Mouse (Mus musculus) neural tube, embryonic 11.5 days (tissue): Measurements from ENCODE around the gene Slc44a1. TPM values are rescaled to one million over a fixed set of nuclear protein-coding genes. Genes with fewer than 3 reads are reported as not detected.

Experiments
- ATAC-seq: fragments of 200-750 bp; cut with Nextera tagmentation; 2 replicates; pipeline ENCODE4 v1.8.0; 2017; ENCODE audit warnings: moderate number of reproducible peaks, mild to moderate bottlenecking, moderate TSS enrichment, moderate library complexity; ENCODE audit not compliant: insufficient read depth, low FRiP score, low TSS enrichment
- DNase-seq: peaks from one replicate; pipeline ENCODE4 v3.0.0-alpha.2; 2015; ENCODE audit warnings: low spot score
- H3K27ac ChIP-seq: fragments of 300-500 bp; sonication (generic); 2 replicates; pipeline ENCODE4 v1.5.1; 2014; ENCODE audit warnings: low read depth, mild to moderate bottlenecking, low read length
- H3K27me3 ChIP-seq: fragments of 300-500 bp; sonication (generic); 2 replicates; pipeline ENCODE4 v1.6.1; 2014; ENCODE audit warnings: mild to moderate bottlenecking, low read length, mixed read lengths; ENCODE audit not compliant: control insufficient read depth, insufficient read depth
- H3K36me3 ChIP-seq: fragments of 300-500 bp; sonication (generic); 2 replicates; pipeline ENCODE4 v1.6.1; 2014; ENCODE audit warnings: mild to moderate bottlenecking, low read length, moderate library complexity, mixed read lengths; ENCODE audit not compliant: control insufficient read depth, insufficient read depth
- H3K4me1 ChIP-seq: fragments of 300-500 bp; sonication (generic); 2 replicates; pipeline ENCODE4 v1.6.1; 2014; ENCODE audit warnings: low read length, mixed read lengths; ENCODE audit not compliant: control insufficient read depth, insufficient read depth
- H3K4me2 ChIP-seq: fragments of 300-500 bp; sonication (generic); 2 replicates; pipeline ENCODE4 v1.6.1; 2014; ENCODE audit warnings: low read depth, mild to moderate bottlenecking, moderate library complexity
- H3K4me3 ChIP-seq: fragments of 300-500 bp; sonication (generic); 2 replicates; pipeline ENCODE4 v1.5.1; 2014; ENCODE audit warnings: low read depth, low read length
- H3K9ac ChIP-seq: fragments of 300-500 bp; sonication (generic); 2 replicates; pipeline ENCODE4 v1.6.1; 2014; ENCODE audit warnings: mild to moderate bottlenecking, low read length
- H3K9me3 ChIP-seq: fragments of 300-500 bp; sonication (generic); 2 replicates; pipeline ENCODE4 v1.6.1; 2016; ENCODE audit warnings: low read length; ENCODE audit not compliant: control insufficient read depth
- WGBS: fragments of 180-500 bp; shearing (Covaris S2); extraction: QIAGEN DNeasy Blood & Tissue Kit; methylation state at CpG from one replicate; pipeline ENCODE4 v1.1.7; 2014; 5-methylcytosine and 5-hydroxymethylcytosine counted together
- polyA plus RNA-seq: library from polyadenylated mRNA; unstranded; fragments of >200 nt; fragmentation: Nextera tagmentation; extraction: Ambion mirVana; gene quantifications from 2 replicates; pipeline ENCODE4 v1.2.1, GENCODE M21; 2014

Gene Slc44a1
- polyA plus RNA-seq, 1 experiment from 2014 or later, result 21.7 TPM

DNA sequence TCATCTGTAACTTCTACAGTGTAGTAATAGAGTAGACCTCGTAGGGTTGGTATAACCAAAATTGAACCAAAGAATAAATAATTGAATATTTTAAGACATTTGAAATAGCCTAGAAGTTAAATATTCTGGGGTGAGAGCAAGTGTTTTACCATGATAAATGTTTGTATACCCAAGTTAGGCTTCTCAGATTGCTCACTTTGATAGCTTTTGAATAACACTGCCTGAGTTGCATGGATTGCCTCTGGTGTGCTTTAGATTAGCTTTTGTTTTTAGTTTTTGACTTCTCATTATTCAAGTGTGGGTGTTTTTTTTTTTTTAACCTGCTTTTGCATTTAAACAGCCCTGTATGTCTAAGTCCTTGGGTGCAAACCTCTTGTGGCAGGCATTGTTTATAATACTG lies 85.8 kb downstream of the Slc44a1 start:
- Histone ChIP-seq H3K27me3 (no peaks in the 10 kb centered on the region), H3K4me2 (no peak overlapping the region), H3K9me3 (no peaks in the 10 kb centered on the region), H3K27ac (no peak overlapping the region), H3K9ac (no peak overlapping the region), H3K4me1 (no peaks in the 10 kb centered on the region), H3K36me3 (no peaks in the 10 kb centered on the region), H3K4me3 (no peak overlapping the region)
- ATAC-seq (no peak), DNase-seq (no peak)
- WGBS, result 85% methylated on average over 1 of the region's 1 CpGs

DNA sequence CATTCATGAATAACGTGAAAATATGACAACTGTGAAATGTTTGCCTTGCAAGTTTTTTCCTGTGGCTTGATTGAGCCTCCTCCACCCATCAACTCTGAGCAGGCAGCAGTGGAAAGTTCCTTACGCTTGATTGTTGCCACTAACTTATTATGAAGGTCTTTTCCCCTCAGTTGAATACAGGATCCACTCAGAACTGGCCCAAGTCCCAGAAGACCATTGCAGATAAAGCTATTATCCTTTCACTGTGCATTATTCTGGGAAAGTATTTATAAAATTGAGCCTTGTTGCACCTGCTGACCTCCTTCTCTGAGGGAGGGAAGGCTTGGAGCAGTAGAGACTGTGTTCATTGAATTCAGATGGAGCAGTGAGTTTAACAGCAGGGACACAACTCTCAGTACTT lies 86.2 kb downstream of the Slc44a1 start:
- H3K9ac ChIP-seq, result no peak overlapping the region
- no peak overlapping the region for H3K4me2 ChIP-seq
- no peak overlapping the region for H3K4me3 ChIP-seq
- no peak for DNase-seq
- ATAC-seq, result no peak
- 75% methylated on average over 2 of the region's 2 CpGs for WGBS
- no peak overlapping the region for H3K27ac ChIP-seq
- no peaks in the 10 kb centered on the region for H3K9me3 ChIP-seq
- H3K27me3 ChIP-seq, result no peaks in the 10 kb centered on the region
- H3K36me3 ChIP-seq, result no peaks in the 10 kb centered on the region
- H3K4me1 ChIP-seq, result no peaks in the 10 kb centered on the region

DNA sequence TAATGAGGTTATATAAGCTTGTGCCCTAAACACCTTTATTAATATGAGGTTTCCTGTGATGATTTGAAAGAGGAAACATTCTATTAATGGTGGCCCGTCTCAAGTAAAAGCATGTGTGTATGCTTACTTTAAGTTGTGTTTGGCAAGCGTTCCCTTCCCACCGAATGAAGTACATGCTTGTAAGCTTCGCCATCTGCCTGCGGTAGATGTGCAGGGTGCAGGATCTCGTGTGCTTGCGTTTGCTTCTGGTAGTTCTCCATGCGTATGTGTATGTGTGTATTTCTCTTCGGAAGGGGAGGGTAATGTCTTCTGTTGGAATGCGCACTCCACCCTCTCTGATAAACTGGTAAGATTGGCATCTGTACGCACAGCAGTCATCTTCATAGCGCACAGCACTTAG lies 95.6 kb downstream of the Slc44a1 start:
- 97% methylated on average over 12 of the region's 12 CpGs for WGBS
- Histone ChIP-seq H3K4me3 (no peak overlapping the region), H3K9me3 (no peaks in the 10 kb centered on the region), H3K4me1 (no peaks in the 10 kb centered on the region), H3K4me2 (no peak overlapping the region), H3K36me3 (no peaks in the 10 kb centered on the region), H3K27ac (no peak overlapping the region), H3K27me3 (no peaks in the 10 kb centered on the region), H3K9ac (no peak overlapping the region)
- ATAC-seq (no peak), DNase-seq (no peak)

DNA sequence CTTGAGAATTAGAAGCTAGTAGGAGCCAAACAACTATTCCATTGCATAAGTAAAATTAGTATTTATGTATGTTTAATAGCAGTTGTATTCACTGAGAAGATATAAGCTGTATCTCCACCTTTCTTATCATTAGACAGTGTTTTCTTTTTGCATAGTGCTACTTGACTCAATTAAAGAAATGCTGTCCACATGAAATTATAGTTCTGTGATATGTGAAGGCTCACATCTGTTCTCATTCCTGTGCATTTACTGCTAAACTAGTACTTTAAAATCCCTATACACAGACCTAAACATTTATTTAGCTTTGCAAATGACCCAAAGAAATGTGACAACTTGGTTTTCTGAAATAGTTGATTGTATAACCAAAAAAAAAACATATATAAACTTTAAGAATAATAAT lies 96.9 kb downstream of the Slc44a1 start:
- ATAC-seq (no peak), DNase-seq (no peak)
- no peak overlapping the region for H3K4me2 ChIP-seq
- no peaks in the 10 kb centered on the region for H3K4me1 ChIP-seq
- H3K27me3 ChIP-seq, result no peaks in the 10 kb centered on the region
- H3K27ac ChIP-seq, result no peak overlapping the region
- H3K9me3 ChIP-seq, result no peaks in the 10 kb centered on the region
- H3K4me3 ChIP-seq, result no peak overlapping the region
- no peak overlapping the region for H3K9ac ChIP-seq
- no peaks in the 10 kb centered on the region for H3K36me3 ChIP-seq

DNA sequence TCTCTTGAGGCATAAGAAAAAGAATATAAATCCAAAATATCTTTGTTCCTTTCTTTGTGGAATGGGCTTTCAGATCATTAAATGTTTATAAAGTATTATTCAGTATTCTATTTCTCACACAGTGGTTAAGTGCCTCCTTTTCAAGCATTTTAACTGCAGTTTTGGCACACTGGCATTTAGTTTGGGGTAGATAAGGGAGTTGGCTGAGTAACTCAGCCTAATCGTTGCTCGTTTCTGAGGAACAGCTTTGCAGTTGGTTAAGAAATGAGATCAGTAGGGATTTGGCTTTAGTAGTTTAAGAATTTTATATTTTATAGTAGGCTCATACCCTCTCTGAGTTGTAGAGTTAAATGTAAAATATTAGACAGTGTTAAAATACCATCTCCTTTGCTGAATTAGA lies 97.3 kb downstream of the Slc44a1 start:
- H3K4me1 ChIP-seq, result no peaks in the 10 kb centered on the region
- no peaks in the 10 kb centered on the region for H3K9me3 ChIP-seq
- no peak overlapping the region for H3K27ac ChIP-seq
- 93% methylated on average over 2 of the region's 2 CpGs for WGBS
- H3K4me2 ChIP-seq, result no peak overlapping the region
- DNase-seq (no peak), ATAC-seq (no peak)
- no peaks in the 10 kb centered on the region for H3K36me3 ChIP-seq
- H3K27me3 ChIP-seq, result no peaks in the 10 kb centered on the region
- H3K9ac ChIP-seq, result no peak overlapping the region
- no peak overlapping the region for H3K4me3 ChIP-seq

DNA sequence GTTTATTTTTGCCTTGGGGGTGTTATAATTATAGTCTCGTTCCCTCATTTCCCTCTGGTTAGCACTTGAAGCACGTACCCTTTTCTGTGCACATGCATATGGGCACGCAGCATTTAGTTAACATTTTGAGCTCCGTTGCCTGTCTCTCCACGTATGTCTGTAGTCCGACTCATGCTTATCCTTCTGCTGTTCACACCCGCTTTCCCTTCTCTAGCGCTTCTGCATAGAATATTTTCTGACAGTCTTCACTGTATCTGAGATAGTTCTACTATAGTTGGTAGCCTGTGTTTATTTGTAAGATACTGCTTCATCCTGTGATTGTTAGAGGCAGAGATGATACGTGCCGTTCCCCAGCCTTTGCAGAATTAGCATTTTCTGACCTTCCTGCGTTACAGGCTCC lies 98.4 kb downstream of the Slc44a1 start:
- Histone ChIP-seq H3K4me2 (no peak overlapping the region), H3K27ac (no peak overlapping the region), H3K27me3 (no peaks in the 10 kb centered on the region), H3K4me1 (no peaks in the 10 kb centered on the region), H3K36me3 (no peaks in the 10 kb centered on the region), H3K9ac (no peak overlapping the region), H3K4me3 (no peak overlapping the region), H3K9me3 (no peaks in the 10 kb centered on the region)
- WGBS, result 96% methylated on average over 11 of the region's 11 CpGs
- ATAC-seq (no peak), DNase-seq (no peak)

DNA sequence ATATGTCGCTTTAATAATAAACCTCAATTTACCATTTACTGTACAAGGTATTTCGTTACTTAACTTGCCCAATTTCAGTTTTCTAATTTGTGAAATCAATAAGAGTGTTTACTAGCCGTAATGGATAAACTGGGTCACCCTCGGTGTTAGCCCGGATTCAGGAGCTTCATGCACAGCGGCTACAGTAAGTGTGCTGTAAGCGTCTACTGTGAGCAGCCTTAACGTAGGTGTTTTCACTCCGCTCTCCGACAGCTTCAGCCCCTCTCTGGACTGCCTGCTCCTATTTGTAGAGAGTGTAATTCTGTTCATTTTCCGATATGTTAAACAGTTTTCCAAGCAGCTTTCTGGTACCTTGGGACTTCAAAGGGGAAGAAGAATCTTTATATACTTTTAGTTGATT lies 99.7 kb downstream of the Slc44a1 start:
- Histone ChIP-seq H3K4me1 (no peaks in the 10 kb centered on the region), H3K4me3 (no peak overlapping the region), H3K36me3 (no peaks in the 10 kb centered on the region), H3K9me3 (no peaks in the 10 kb centered on the region), H3K9ac (no peak overlapping the region), H3K27me3 (no peaks in the 10 kb centered on the region), H3K4me2 (no peak overlapping the region), H3K27ac (no peak overlapping the region)
- WGBS, result 94% methylated on average over 11 of the region's 11 CpGs
- DNase-seq (no peak), ATAC-seq (no peak)

DNA sequence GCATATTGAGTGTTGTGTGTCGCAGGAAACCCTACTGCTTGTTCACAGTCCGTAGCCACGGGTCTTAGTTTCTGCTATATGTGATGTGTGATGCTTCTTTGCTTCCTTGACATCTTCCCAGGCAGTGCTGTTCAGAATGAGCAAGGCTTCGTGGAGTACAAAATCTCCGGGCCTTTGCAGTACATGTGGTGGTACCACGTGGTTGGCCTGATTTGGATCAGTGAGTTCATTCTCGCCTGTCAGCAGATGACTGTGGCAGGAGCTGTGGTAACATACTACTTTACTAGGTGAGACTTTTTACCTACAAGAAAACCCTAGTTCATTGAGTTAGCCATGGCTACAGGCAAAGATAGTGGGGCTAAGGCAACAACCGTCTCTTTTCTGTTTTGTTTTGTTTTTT lies 103.2 kb downstream of the Slc44a1 start:
- no peak for DNase-seq
- no peak for ATAC-seq
- H3K27ac ChIP-seq, result no peak overlapping the region
- H3K9me3 ChIP-seq, result no peaks in the 10 kb centered on the region
- no peak overlapping the region for H3K4me3 ChIP-seq
- H3K4me2 ChIP-seq, result no peak overlapping the region
- 86% methylated on average over 8 of the region's 8 CpGs for WGBS
- H3K9ac ChIP-seq, result no peak overlapping the region
- H3K36me3 ChIP-seq, result no peaks in the 10 kb centered on the region
- no peaks in the 10 kb centered on the region for H3K27me3 ChIP-seq
- H3K4me1 ChIP-seq, result no peaks in the 10 kb centered on the region

DNA sequence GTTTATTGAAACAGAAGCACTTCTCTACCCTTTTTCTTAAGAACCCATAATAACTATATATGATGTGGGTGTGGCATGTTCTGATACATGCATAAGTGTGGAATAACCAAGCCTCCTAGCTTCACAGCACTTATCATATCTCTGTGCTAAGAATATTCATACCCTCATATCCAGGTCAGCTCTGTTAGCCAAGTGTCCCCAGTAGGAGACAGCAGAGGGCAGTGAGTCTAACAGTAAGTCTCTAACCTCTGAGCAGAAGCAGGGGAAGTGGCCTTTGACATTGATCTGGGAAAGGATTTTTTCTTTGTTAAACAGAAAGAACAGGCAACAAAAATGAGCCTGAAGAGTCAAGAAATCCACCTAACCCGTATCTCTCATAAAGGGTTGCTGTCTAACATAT lies 104.7 kb downstream of the Slc44a1 start:
- Histone ChIP-seq H3K27me3 (no peaks in the 10 kb centered on the region), H3K36me3 (no peaks in the 10 kb centered on the region), H3K4me3 (no peak overlapping the region), H3K4me2 (no peak overlapping the region), H3K9me3 (no peaks in the 10 kb centered on the region), H3K27ac (no peak overlapping the region), H3K4me1 (no peaks in the 10 kb centered on the region), H3K9ac (no peak overlapping the region)
- DNase-seq (no peak), ATAC-seq (no peak)
- WGBS, result 89% methylated on average over 1 of the region's 1 CpGs
